Mouse (Mus musculus) gastrocnemius, adult 18-20 months (tissue): ENCODE data around the gene Gm45623. TPM values are rescaled to one million over a fixed set of nuclear protein-coding genes. Genes with fewer than 3 reads are reported as not detected.

Source experiments
- total RNA-seq, 2 experiments: library from RNA; stranded (reverse); gene quantifications; 2 replicates each; pipeline ENCODE4 v1.2.3; 2021

Gene Gm45623
- total RNA-seq, 2 experiments from 2014 or later = not detected

Other genes with a start within 250 kb of the Gm45623 start
- gene Fbxl21, start 231.4 kb downstream of the Gm45623 start, total RNA-seq = under 1 TPM in 1 of 2 experiments, not detected in 1; 0.33 TPM
- not detected for gene Lect2, start 205.3 kb downstream of the Gm45623 start, total RNA-seq
- gene Tgfbi, start 144.3 kb downstream of the Gm45623 start, total RNA-seq = 10 to 100 TPM; 13.4 to 17.6 TPM
- gene Smad5, start 50.8 kb downstream of the Gm45623 start, total RNA-seq = 10 to 100 TPM; 18.2 to 24.3 TPM
- not detected for gene Trpc7, start 142.2 kb upstream of the Gm45623 start, total RNA-seq